Mouse (Mus musculus) stomach, postnatal 0 days (tissue): Measurements from ENCODE around the gene Kalrn.

Experiments used
- CTCF ChIP-seq: IDR thresholded peaks from 2 replicates; pipeline ENCODE4 v1.5.1; 2016; ENCODE audit warnings: antibody characterized with exemption, low read depth, mild to moderate bottlenecking, moderate library complexity
- EP300 ChIP-seq: optimal IDR thresholded peaks from 2 replicates; pipeline ENCODE3; 2016; ENCODE audit warnings: antibody characterized with exemption

DNA sequence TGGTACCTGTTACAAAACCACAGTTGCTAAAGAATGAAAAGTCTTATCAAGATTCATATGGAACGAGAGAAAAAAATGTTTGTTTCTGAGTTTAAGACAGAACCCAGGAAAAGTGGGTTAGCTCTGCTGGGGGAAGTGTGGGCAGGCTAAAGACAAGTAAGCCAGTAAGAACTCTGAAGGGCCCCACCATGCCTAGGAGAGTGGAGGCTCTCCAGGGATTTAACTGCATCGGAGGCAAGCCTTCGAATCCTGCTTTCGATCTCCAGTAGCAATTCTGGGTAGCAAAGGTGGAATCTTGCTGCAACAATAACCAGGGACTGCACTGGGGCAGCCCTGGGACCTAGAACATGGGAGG lies 526.3 kb downstream of the Kalrn start:
- TF ChIP-seq CTCF (no peak), EP300 (no peak)
